Mouse (Mus musculus) layer of hippocampus, postnatal 25 days (tissue): ENCODE measurements at regions not wholly inside any gene's neighbourhood (a gene's known extent, or its start where the extent isn't known, plus 50 kb on each side); places are given as distances from the start of the nearest gene placed in this dataset.

Experiments
- DNase-seq, 2 experiments: peaks; one replicate each; pipeline ENCODE4 v3.0.0; 2022; ENCODE audit warnings: mixed read lengths in 2 of 2, low spot score in 1 of 2; ENCODE audit errors: extremely low spot score in 1 of 2

GRCm38 (mm10) chr5:52092273-52092672, 98.0 kb downstream of the Dhx15 start:
- no peak for DNase-seq

- no peak for DNase-seq
Measured at GRCm38 (mm10) chr5:52088131-52088530, 102.2 kb downstream of the Dhx15 start.

GRCm38 (mm10) chr5:52086766-52087429, 103.4 kb downstream of the Dhx15 start:
- no peak for DNase-seq

- no peak for DNase-seq
Measured at GRCm38 (mm10) chr5:52080268-52080667, 110.0 kb downstream of the Dhx15 start.

GRCm38 (mm10) chr5:52077696-52078095, 112.6 kb downstream of the Dhx15 start:
- DNase-seq, result no peak

GRCm38 (mm10) chr5:52075096-52075495, 115.2 kb downstream of the Dhx15 start:
- no peak for DNase-seq

GRCm38 (mm10) chr5:52064804-52065451, 125.4 kb downstream of the Dhx15 start:
- peak; percentile 78 to 87 for DNase-seq

- no peak for DNase-seq
Measured at GRCm38 (mm10) chr5:52062214-52062613, 128.1 kb downstream of the Dhx15 start.

GRCm38 (mm10) chr5:52061226-52061625, 129.1 kb downstream of the Dhx15 start:
- DNase-seq, result no peak

- no peak for DNase-seq
Measured at GRCm38 (mm10) chr5:52057261-52057660, 133.1 kb downstream of the Dhx15 start.

- no peak for DNase-seq
Measured at GRCm38 (mm10) chr5:52052072-52052465, 138.2 kb downstream of the Dhx15 start.

- DNase-seq, result peak in 1 of 2 experiments; percentile 31
Measured at GRCm38 (mm10) chr5:52051383-52052071, 138.8 kb downstream of the Dhx15 start.

GRCm38 (mm10) chr5:52048790-52049189, 141.5 kb downstream of the Dhx15 start:
- no peak for DNase-seq

- no peak for DNase-seq
Measured at GRCm38 (mm10) chr5:52046704-52047103, 143.6 kb downstream of the Dhx15 start.

GRCm38 (mm10) chr5:52044101-52044500, 146.2 kb downstream of the Dhx15 start:
- DNase-seq, result no peak

GRCm38 (mm10) chr5:52041447-52041846, 148.9 kb downstream of the Dhx15 start:
- DNase-seq, result no peak

- DNase-seq, result no peak
Measured at GRCm38 (mm10) chr5:52040427-52041312, 149.6 kb downstream of the Dhx15 start.

- no peak for DNase-seq
Measured at GRCm38 (mm10) chr5:52035339-52035738, 155.0 kb downstream of the Dhx15 start.

- no peak for DNase-seq
Measured at GRCm38 (mm10) chr5:52027478-52027877, 162.8 kb downstream of the Dhx15 start.

GRCm38 (mm10) chr5:52026148-52026547, 164.2 kb downstream of the Dhx15 start:
- DNase-seq, result no peak

- peak; percentile 57 for DNase-seq
Measured at GRCm38 (mm10) chr5:52023212-52023611, 167.1 kb downstream of the Dhx15 start.
